Mouse (Mus musculus): ENCODE data around the gene Enkd1.

The Enkd1 gene

DNA sequence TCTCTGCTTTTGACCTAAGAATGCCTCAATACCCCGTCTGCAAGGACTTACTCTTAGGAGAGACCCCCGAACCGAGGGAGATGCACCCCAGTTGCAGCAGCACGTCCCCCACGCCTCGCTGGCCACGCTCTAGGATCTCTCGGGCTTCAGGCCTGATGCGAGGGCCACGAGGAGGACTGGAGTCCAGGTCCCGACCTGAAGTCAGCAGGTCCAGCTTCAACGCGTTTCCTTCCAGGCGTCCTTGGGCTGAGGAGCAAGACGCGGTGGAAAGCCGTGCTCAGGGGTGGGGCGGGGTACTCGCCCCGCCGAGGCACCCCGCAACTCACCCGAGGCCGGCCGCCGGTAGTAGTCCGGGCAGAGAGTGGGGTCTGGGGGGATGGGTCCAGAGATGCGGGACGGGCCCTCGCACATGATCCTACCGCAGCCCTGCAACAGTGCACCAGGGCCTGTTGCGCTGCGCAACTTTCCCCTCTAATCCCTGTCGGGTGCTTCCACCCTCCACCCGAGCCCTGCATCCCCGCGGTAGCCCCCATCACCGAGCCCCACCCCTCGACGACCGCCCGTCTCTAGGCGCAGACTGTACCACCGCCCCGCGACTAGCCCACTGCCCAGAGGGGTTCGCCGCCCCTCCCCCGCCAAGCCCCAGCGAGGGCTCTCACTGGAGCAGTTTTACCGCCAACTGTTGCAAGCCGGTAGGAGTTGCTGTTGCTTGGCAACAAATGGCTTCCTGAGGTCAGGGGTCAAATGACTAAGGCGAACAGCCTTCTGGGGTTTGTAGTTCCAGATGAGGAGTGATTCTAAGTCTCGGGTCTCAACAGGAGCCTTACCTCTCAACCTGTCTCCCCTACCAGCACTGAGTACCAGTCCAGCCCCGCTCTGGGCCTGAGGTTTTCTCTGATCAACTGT lies at the start of gene Enkd1, which contains the start of gene 4933405L10Rik:
Gene Enkd1 (minus strand): TSS at position 713 of the 906 bp plus-strand sequence.
Gene 4933405L10Rik (plus strand): TSS at position 158 of the 906 bp plus-strand sequence.
- DNase-seq, result peak; percentile 84

GRCm38 (mm10) chr8:105754688-105755087 lies 46.7 kb upstream of the Enkd1 start:
- DNase-seq, result no peak

DNA sequence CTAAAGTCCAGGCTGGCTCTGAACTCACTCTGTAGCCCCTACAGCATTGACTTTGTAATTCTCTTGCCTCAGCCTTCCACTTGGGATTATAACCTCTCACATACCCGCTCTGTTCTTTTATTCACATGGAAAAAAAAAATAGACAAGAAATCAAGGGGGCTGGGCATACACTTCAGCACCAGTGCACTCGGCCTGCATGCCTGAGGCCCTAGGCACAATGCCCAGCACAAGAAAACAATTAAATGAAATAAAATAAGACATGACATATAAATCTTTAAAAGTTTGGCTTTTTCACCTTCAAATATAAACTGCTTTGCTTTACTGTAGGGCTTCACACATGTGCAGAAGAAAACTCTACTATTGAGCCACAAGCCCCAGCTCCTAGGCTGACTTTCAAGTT lies 45.9 kb upstream of the Enkd1 start:
- DNase-seq, result no peak

DNA sequence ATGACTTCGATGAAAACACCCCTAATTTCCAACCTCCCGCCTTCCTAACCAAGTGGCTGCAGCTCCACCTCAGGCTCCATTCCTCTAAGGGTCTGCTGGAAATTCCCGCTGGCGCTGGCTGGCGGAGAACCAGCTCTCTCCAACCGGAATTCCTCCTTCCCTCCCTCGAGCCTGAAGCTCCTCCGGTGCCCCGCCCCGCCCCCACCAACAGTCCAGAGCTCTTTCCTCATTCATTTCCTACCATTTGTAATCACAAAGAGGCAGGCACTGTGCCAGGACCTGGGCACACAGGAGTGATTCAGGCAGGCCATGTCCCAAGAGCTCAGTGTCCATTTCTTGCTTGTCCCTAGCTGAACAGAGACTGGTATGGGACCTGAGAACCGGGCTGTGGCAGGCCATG lies 42.6 kb upstream of the Enkd1 start:
- no peak for DNase-seq

DNA sequence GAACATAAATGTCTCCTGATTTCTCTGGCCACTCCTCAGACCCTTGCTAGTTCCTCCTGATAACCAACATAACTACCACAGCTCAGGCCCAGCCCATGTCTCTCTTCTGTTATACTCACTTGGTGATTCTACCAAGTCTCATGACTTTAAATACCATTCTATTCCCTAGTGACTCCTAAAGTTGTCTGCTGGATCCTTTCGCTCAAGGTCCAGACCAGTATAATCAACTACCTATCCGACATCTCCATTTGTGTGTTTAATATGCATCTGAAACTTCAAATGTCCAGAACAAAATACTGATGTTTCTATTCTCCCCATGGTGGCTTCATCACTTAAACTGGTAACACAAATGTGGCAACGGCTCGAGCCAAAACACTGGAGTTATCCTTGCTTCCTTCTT lies 35.3 kb upstream of the Enkd1 start:
- DNase-seq, result no peak

DNA sequence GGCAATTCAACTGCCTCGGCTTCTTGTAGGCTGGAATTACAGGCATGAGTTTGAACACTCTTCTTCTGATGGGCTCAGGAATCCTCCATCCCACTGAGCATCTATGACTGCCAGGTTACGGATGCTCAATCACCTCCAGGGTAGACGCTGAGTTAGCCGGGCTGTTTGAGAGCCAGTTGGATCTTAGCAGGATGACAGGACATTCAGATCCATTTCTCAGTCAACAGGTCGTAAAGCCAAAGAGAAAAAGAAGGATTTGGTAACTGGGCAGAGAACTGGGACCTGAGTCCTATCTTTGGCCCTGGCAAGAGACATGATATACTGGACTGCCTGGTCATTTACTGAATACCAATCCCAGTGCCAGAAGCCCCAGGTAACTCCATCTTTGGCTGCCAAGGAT lies 31.2 kb upstream of the Enkd1 start:
- no peak for DNase-seq

DNA sequence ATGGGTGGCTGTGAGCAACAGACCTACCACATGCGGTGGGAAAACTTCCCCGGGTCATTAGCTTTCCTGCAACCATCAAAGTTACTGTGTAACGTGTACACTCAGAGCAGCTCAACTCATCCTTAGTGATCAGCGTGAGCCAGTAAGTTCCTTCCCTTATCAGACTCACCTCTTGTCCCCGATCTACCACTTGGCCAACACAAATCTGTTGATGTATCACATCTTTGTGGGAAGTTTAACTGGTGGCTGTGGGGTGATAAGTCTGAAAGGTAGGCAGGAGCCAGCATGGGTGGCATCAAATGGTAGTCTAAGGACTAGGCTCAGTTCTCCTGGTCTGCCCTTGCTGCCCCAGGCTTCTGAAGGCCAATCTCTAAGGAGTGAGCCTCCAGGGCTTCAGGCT lies 24.2 kb upstream of the Enkd1 start:
- DNase-seq, result no peak

- DNase-seq, result no peak
These were observed 19.6 kb upstream of the Enkd1 start for GRCm38 (mm10) chr8:105727397-105728124.

DNA sequence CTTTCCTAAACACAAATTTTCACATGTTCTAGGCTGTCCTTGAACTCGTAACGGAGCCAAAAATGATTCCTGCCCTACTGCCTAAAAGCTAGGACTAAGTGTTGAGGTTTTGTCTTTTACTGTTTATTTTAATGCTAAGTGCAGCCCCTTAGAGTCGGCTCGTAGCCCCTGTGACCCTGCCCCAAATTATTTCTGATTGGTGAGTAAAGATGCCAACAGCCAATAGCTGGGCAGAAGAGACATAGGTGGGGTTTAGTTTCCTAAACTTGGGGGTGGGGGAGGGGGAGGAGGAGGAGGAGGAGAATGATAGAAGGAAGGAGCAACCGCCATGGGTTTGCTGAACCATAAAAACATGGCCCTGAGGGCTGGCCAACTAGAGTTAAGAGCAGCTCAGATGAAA lies 17.7 kb upstream of the Enkd1 start:
- DNase-seq, result no peak

GRCm38 (mm10) chr8:105722861-105723260 lies 14.9 kb upstream of the Enkd1 start:
- no peak for DNase-seq

- DNase-seq, result no peak
These were observed 11.6 kb upstream of the Enkd1 start for GRCm38 (mm10) chr8:105719637-105720036.

DNA sequence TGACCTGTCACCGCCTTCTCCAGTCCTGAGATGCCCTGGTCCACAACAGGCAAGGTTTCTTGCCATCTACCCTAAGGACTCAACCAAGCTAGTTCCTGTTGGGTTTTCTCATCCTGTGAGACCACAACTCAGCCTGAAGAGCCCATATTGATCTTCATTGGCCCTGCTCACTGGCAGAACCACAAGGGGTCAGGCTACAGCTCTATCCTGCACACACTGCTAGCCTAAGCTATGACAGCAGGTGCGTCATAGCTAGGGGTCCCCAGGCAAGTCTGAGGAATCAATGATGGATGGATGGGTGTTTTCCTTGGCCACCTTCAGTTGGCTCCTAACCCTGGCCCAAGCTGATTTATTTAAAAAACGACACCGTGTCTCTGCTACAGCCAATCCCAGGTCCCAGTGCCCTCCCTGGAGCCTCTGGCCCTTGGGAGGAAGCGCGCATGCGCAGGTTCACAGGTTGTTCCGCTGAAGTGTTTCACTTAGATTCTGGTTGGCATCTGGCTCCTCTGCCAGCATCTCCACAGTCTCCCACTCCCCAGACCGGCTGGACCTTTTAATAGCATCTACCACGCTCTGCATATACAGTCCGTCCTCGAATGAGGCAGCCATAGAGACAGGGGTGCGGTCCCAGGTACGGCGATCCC lies 8.4 kb upstream of the Enkd1 start:
- no peak for DNase-seq

DNA sequence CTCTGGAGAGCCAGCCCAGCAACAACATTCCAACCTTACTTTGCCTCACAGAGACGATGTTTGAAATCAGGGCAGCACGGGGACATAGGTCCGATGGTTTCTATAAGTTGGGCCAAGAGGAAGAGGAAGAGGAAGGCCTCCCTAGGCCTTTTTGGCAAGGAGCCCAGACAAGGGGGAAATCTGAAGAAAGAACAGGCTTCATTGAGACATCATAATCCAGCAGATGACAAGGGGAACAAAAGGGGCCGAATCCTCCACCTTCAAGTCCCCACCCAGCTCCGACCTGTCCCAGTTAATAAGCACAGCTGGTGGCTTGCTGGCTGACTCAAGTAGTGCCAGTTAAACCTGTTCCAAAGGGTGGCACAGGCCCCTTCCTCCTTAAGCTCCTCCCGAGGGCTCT lies 7.0 kb upstream of the Enkd1 start:
- no peak for DNase-seq

GRCm38 (mm10) chr8:105714139-105714538 lies 6.1 kb upstream of the Enkd1 start:
- DNase-seq, result peak; percentile 73

DNA sequence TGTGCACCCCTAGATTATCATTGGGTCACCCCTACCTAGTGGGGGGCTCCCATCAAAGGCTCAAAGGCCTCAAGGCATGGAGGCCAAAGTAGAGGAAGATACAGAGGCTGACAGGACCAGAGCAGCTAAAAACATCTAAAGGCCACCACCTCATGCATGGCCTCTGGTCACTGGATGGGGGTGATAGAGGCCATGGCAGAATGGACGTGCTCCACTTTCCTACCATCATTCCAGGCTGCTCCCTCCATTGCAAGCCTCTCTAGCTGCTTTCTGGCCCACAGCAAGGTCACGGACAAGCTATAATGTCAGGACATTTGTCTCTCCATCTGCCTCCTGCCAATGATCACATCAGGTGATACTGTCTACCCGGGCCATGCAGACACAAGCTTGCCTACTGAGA lies 4.3 kb upstream of the Enkd1 start:
- no peak for DNase-seq

DNA sequence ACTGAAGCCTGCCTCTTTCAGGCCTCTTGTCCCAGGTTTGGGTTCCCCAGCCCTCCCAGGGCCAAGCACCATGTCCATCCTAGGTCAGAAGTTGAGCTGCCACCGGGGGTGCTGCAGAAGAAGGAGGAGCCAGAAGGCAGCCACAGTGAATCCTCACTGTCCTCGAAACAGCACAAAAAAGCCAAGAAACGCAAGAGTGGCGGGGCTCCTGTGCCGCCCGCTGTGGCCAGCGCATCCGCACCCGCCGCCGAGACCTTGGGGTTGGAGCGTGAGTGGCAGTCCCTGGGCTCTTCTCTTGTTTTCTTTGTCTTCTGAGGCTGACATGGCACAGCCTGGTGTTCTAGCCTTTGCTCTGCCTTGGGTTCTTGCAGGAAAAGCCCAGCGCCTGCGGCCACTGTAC lies 1.3 kb upstream of the Enkd1 start:
- no peak for DNase-seq

DNA sequence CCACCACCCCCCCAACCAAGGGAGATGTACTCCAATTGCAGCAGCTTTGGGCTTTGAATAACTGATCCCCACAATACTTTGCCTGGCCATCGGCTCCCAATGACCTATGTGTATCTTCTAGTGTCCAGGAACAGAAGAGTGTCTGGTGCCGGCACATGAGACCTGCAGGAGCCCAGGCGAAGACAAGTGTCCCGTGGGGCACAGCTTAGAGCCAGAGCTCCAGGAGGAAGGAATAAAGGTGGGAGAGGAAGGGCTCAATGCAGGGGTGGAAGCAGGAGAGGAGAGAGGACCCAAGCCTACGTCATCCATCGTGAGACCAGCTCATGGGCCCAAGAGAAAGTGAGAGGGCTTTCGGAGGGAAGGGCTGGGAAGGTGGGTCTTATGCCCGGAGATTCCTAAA lies 665 bp upstream of the Enkd1 start:
- no peak for DNase-seq

- DNase-seq, result no peak
These were observed 1.6 kb downstream of the Enkd1 start for GRCm38 (mm10) chr8:105706426-105706825.

DNA sequence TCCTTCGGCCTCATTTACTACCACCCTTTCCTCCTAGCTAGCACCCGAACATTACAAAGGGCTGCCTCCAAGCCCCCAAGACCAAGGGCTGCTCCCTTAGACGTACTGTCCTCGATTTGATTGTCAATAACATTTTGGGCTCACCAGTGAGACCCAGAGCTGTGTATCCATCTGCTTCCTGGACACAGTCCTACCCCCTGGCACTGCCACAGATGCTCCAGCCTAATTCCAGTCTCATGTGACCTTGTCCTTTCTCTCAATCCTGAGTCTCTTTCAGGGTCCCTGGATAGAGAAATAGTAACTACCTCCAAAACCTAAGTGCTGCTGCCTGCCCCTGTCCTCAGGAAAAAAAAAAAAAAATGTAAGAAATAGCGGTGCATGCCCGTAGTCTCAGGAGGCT lies 3.1 kb downstream of the Enkd1 start:
- DNase-seq, result no peak

DNA sequence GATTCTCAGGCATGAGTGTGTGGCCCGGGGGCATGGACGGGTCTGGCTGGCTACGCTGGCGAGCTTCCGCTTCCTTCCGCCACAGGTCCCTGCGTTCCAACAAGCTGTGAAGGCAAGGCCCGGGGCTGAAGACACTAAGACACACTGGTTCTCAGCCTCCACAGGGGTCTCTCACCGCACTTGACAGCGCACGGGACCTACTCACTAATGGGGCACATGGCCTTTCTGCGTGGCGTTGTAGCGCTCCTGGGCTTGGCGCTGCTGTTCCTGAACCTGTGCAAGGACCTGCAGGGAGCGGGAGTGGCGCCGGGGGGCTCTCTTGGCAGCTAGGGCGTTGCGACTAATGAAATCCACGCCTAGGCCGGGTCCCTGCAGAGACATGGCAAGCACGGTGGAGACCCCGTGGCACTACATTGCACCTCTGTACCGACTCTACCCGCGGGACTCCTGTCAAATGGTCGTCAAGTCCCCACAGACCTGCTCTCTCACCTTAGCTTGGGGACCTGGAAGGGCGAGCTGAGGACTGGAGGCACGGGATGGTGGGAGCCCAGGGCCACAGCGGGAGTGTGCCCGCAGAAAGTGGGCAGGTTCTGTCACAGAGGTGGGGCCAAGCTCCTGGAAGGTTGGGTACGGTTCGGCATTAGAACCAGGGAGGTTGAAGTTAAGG lies 3.7 kb downstream of the Enkd1 start:
- no peak for DNase-seq

DNA sequence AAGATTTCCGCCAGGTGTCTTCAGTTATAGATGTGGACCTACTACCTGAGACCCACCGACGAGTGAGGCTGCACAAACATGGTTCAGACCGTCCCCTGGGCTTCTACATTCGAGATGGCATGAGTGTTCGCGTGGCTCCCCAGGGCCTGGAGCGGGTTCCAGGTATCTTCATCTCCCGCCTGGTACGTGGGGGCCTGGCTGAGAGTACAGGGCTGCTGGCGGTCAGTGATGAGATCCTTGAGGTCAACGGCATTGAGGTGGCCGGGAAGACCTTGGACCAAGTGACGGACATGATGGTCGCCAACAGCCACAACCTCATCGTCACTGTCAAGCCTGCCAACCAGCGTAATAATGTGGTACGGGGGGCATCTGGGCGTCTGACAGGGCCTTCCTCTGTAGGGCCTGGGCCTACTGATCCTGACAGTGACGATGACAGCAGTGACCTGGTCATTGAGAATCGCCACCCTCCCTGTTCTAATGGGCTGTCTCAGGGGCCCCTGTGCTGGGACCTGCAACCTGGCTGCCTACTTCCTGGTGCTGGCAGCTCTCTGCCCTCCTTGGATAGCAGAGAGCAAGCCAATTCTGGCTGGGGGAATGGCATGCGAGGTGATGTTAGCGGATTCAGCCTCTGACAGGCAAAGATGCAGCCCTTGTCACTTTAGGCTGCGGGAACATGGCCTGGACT lies 5.1 kb downstream of the Enkd1 start:
- no peak for DNase-seq

- DNase-seq, result no peak
These were observed 6.0 kb downstream of the Enkd1 start for GRCm38 (mm10) chr8:105702001-105702401.

Data from right cerebral cortex, postnatal 25 days (tissue).